Mouse (Mus musculus) hindbrain, embryonic 15.5 days (tissue): ENCODE measurements around the gene Inpp5a. TPM values are rescaled to one million over a fixed set of nuclear protein-coding genes. Genes with fewer than 3 reads are reported as not detected.

Experiments
- polyA plus RNA-seq: library from polyadenylated mRNA; unstranded; fragments of >200 nt; fragmentation: Nextera tagmentation; extraction: Ambion mirVana; gene quantifications from 2 replicates; pipeline ENCODE4 v1.2.1, GENCODE M21; 2015

The Inpp5a gene
- polyA plus RNA-seq, 1 experiment from 2014 or later: 24.6 TPM

Other genes with a start within 250 kb of the Inpp5a start
- gene Lrrc27, start 176.1 kb upstream of the Inpp5a start, polyA plus RNA-seq: 3.9 and 8.0 TPM in 2 replicates
- gene Stk32c, start 175.8 kb upstream of the Inpp5a start, polyA plus RNA-seq: 2.6 and 3.3 TPM in 2 replicates
- gene Pwwp2b, start 140.6 kb upstream of the Inpp5a start, polyA plus RNA-seq: 5.8 and 6.3 TPM in 2 replicates
- 9.3 and 10.2 TPM in 2 replicates for gene Nkx6-2, start 193.7 kb downstream of the Inpp5a start, polyA plus RNA-seq